Mouse (Mus musculus) heart, adult 2 months (tissue): ENCODE measurements around the gene Smc1a. TPM values are rescaled to one million over a fixed set of nuclear protein-coding genes. Genes with fewer than 3 reads are reported as not detected.
"Not testable (repeated sequence)": the region's sequence is repeated elsewhere in the genome, so short reads cannot be mapped to it uniquely, and the experiment has no call there.

Experiments used
- DNase-seq, 2 experiments: peaks; one replicate each; pipeline ENCODE4 v3.0.0; 2021
- H3K27ac ChIP-seq: fragments of 200-600 bp; 2 replicates; pipeline ENCODE4 v1.8.1; 2022
- H3K27me3 ChIP-seq: fragments of 200-500 bp; 2 replicates; pipeline ENCODE4 v1.6.1; 2012; ENCODE audit warnings: mild to moderate bottlenecking, low read length, inconsistent platforms, mixed read lengths; ENCODE audit not compliant: control insufficient read depth, insufficient read depth
- H3K36me3 ChIP-seq: fragments of 200-500 bp; 2 replicates; pipeline ENCODE4 v1.6.1; 2012; ENCODE audit warnings: low read length, inconsistent platforms; ENCODE audit not compliant: control insufficient read depth, insufficient read depth
- H3K4me1 ChIP-seq: fragments of 200-500 bp; 2 replicates; pipeline ENCODE4 v1.6.1; 2011; ENCODE audit warnings: low read length; ENCODE audit not compliant: control insufficient read depth, insufficient read depth
- H3K4me3 ChIP-seq: fragments of 200-600 bp; 2 replicates; pipeline ENCODE4 v1.8.1; 2022
- H3K79me2 ChIP-seq: fragments of 200-500 bp; replicated peaks from 2 replicates; pipeline ENCODE4 v1.6.1; 2012; ENCODE audit warnings: mild to moderate bottlenecking, inconsistent platforms, low read length, moderate library complexity, mixed read lengths; ENCODE audit not compliant: control insufficient read depth, insufficient read depth
- H3K9ac ChIP-seq: fragments of 200-500 bp; 2 replicates; pipeline ENCODE4 v1.6.1; 2012; ENCODE audit warnings: low read depth, mild to moderate bottlenecking, control low read depth, inconsistent platforms, low read length, mixed read lengths
- CTCF ChIP-seq: fragments of 200-600 bp; IDR thresholded peaks from 2 replicates; pipeline ENCODE4 v1.8.1; 2022; ENCODE audit warnings: antibody characterized with exemption, mild to moderate bottlenecking, moderate library complexity
- EP300 ChIP-seq: fragments of 200-500 bp; IDR thresholded peaks from 2 replicates; pipeline ENCODE4 v1.6.1; 2011; ENCODE audit warnings: low read depth, low read length, control low read depth; ENCODE audit not compliant: insufficient read depth
- POLR2A ChIP-seq: fragments of 200-500 bp; IDR thresholded peaks from 2 replicates; pipeline ENCODE4 v1.6.1; 2011; ENCODE audit warnings: mild to moderate bottlenecking, low read depth, low read length, control low read depth; ENCODE audit not compliant: insufficient read depth
- WGBS: fragments of 180-500 bp; shearing (Covaris S2); methylation state at CpG from one replicate; pipeline ENCODE4 v1.1.7; 2018; 5-methylcytosine and 5-hydroxymethylcytosine counted together
- intact Hi-C: fragments of 180-260 bp; cut with DNase I; formaldehyde crosslinking; loops from one replicate; pipeline ENCODE4 v1.15.1; 2025
- polyA plus RNA-seq: library from polyadenylated mRNA; depleted of rRNA; stranded (reverse); fragments of >200 nt; gene quantifications from 2 replicates; pipeline ENCODE4 v1.2.3, GENCODE M21; 2012
- total RNA-seq, 2 experiments: library from RNA; stranded (reverse); gene quantifications; 2 replicates each; pipeline ENCODE4 v1.2.3; 2021

Smc1a gene
- total and polyA plus RNA-seq, 3 experiments = 13.8 to 26.6 (median 22.6) TPM

DNA sequence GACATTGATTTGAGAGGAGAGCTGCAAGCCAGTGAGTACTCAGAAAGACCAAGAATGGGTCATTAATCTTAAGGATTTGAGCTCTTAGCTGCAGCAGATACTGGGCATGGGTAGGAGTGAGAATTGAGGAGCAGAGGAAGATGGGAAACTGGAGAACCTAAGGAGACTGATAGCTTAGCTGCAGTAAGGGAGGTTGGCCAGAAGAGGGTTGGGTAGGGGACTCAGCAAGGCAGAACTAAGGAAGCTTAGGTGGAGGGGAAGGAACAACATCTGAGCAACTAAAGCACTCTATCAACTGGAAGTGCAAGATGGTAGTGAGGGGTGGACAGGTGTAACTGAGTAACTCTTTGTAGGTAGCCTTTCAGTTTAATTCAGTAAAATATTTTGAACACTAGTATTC is 31.0 kb downstream of the Smc1a start:
- DNase-seq = no peak
- Histone ChIP-seq H3K4me3 (no peak overlapping the region), H3K27me3 (no peaks in the 10 kb centered on the region), H3K79me2 (no peaks in the 10 kb centered on the region), H3K27ac (no peak overlapping the region), H3K9ac (no peak overlapping the region), H3K4me1 (no peaks in the 10 kb centered on the region), H3K36me3 (no peaks in the 10 kb centered on the region)
- no peak for TF ChIP-seq POLR2A
- no peak for TF ChIP-seq EP300
- peak; percentile 13; the same call in 1 of the 2 replicates for TF ChIP-seq CTCF
- intact Hi-C loops = no loop called here

DNA sequence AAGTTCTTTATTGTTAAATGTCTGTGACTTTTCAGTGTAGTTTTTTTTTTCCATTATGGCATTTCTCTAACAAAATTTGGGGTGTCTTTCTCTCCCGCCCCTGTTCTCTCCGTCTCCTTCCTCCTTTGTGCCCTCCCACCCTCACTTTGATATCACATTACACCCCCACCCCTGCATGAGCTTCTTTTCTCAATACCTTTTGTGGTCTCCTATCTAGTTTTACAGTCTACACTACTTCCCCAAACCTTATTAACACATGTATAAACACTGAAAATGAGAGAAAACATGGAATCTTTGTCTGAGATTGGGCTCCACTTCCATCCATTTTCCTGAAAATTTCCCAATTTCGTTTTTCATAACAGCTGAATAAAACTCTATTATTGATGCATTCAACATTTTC is 36.3 kb downstream of the Smc1a start:
- H3K27ac ChIP-seq = no peak overlapping the region
- intact Hi-C loops = no loop called here
- no peak overlapping the region for H3K9ac ChIP-seq
- no peaks in the 10 kb centered on the region for H3K27me3 ChIP-seq
- no peak overlapping the region for H3K4me3 ChIP-seq
- no peaks in the 10 kb centered on the region for H3K36me3 ChIP-seq
- WGBS = 56% methylated on average over 3 of the region's 3 CpGs
- TF ChIP-seq POLR2A (no peak), EP300 (no peak), CTCF (no peak)
- DNase-seq = no peak
- H3K4me1 ChIP-seq = no peaks in the 10 kb centered on the region
- H3K79me2 ChIP-seq = no peaks in the 10 kb centered on the region

DNA sequence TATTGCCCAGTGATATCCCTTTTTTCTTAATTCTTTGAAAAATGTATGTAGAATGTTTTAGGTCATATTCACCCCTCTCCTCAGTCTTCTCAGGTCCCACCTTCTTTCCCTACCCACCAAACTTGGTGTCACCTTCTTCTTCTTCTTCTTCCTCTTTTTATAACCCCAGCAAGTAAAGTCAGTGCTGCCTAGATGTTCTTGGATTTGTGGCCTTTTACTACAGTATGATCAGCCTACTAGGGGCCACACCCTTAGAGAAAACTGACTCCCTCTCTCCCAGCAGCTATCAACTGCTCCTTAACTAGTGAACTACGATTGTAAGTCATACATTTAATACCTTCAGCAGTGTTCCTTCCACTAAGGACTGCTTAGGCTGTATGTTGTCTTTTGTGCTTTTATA is 37.9 kb downstream of the Smc1a start:
- intact Hi-C loops = no loop called here
- TF ChIP-seq CTCF (no peak), POLR2A (no peak), EP300 (no peak)
- Histone ChIP-seq H3K4me1 (no peaks in the 10 kb centered on the region), H3K27me3 (no peaks in the 10 kb centered on the region), H3K36me3 (no peaks in the 10 kb centered on the region), H3K4me3 (no peak overlapping the region), H3K27ac (no peak overlapping the region), H3K9ac (no peak overlapping the region), H3K79me2 (no peaks in the 10 kb centered on the region)
- WGBS = 72% methylated on average over 1 of the region's 1 CpGs
- no peak for DNase-seq

DNA sequence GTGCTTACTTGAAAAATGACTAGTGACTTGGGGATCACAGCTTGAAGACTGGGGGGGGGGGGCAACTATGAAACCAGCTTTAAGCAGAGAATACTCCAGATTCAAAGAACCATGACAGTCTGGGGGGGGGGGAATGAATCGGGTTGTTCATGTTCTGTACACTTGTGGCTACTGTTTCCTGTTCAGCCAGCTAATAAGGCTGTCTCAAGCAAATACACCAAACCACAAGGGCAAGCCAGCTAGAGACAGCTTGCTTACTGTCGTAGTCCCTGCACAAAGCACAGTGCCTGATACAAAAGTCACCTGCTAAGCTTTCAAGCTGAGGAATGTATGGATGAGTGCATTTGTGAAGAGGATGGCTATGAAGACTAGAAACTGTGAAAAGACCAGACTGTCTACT is 49.4 kb downstream of the Smc1a start:
- TF ChIP-seq POLR2A = no peak
- no peak for TF ChIP-seq EP300
- no peak for TF ChIP-seq CTCF
- H3K4me3 ChIP-seq = no peak overlapping the region
- intact Hi-C loops = no loop called here
- H3K27ac ChIP-seq = no peak overlapping the region
- no peaks in the 10 kb centered on the region for H3K4me1 ChIP-seq
- no peaks in the 10 kb centered on the region for H3K79me2 ChIP-seq
- DNase-seq = no peak
- no peaks in the 10 kb centered on the region for H3K27me3 ChIP-seq
- H3K9ac ChIP-seq = no peak overlapping the region
- WGBS = 61% methylated on average over 2 of the region's 2 CpGs
- H3K36me3 ChIP-seq = no peaks in the 10 kb centered on the region

DNA sequence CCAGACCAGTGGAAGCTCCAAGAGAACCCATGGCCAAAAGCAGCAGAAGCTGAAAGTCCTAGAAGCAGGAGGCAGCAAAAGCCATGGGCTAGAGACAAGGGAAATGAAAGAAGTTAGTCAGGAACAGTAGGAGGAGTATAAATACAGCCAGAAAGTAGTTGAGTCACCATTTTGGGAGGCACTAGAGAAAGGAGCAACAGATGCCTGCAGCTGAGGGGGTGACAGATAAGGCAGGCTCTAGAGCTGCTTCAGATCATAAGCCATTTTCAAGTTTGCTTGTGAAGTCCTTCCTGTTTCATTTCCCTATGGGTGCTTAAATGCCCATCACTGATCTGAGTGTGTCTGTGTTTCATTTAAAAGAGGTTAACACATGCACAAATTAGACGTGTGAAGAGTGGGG is 51.6 kb downstream of the Smc1a start:
- TF ChIP-seq EP300 (no peak), CTCF (no peak)
- no peak overlapping the region for H3K4me3 ChIP-seq
- WGBS = 48% methylated on average over 1 of the region's 1 CpGs
- no peak overlapping the region for H3K9ac ChIP-seq
- no peaks in the 10 kb centered on the region for H3K4me1 ChIP-seq
- no peaks in the 10 kb centered on the region for H3K79me2 ChIP-seq
- H3K36me3 ChIP-seq = no peaks in the 10 kb centered on the region
- DNase-seq = no peak
- intact Hi-C loops = no loop called here
- no peak overlapping the region for H3K27ac ChIP-seq
- no peaks in the 10 kb centered on the region for H3K27me3 ChIP-seq

DNA sequence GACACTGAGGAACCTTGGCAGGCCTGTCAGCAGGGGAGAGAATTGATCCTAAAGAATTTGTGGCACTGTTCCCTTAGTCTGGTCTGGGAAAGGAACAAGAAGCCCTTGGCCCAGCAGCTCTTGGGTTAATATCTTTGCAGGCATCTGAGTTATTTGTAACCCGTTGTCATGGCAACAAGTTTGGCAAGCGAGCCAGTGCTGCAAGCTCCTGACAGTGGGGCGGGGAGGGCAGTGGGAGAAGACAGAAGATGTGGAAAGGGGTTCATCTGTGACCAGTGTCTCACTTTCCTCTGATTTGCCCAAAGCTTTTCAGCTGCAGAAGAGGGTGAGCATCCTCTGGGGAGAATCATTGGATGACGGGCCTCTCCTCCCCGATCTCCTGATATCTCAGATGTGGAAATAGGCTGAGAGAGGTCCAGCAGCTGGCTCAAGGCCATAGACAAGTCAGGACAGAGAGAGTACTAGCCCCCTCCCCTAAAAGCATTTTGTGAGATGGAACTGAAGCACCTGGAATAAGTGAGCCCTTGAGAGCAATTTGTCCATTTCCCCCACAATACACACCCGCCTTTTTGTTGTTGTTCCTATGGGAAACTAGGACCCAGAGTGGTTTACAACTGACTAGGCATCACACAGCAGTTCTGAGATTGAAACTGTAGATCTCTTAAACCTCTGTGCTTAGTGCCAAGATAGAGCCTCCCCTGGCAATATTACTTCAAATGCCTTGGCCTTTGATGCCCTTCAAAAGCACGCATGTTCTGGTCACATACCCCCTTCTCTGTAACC is 73.8 kb downstream of the Smc1a start:
- H3K4me3 ChIP-seq, DNase-seq, H3K4me1 ChIP-seq, H3K79me2 ChIP-seq, H3K9ac ChIP-seq, H3K27ac ChIP-seq, H3K27me3 ChIP-seq, intact Hi-C loops, H3K36me3 ChIP-seq: not testable (repeated sequence)
- WGBS = 27% methylated on average over 7 of the region's 7 CpGs
